Mouse (Mus musculus) heart, adult 2 months (tissue): ENCODE measurements at regions not wholly inside any gene's neighbourhood (a gene's known extent, or its start where the extent isn't known, plus 50 kb on each side); places are given as distances from the start of the nearest gene placed in this dataset.

Source experiments
- DNase-seq, 2 experiments: peaks; one replicate each; pipeline ENCODE4 v3.0.0; 2021
- H3K27ac ChIP-seq: fragments of 200-600 bp; 2 replicates; pipeline ENCODE4 v1.8.1; 2022
- H3K27me3 ChIP-seq: fragments of 200-500 bp; 2 replicates; pipeline ENCODE4 v1.6.1; 2012; ENCODE audit warnings: mild to moderate bottlenecking, low read length, inconsistent platforms, mixed read lengths; ENCODE audit not compliant: control insufficient read depth, insufficient read depth
- H3K36me3 ChIP-seq: fragments of 200-500 bp; 2 replicates; pipeline ENCODE4 v1.6.1; 2012; ENCODE audit warnings: low read length, inconsistent platforms; ENCODE audit not compliant: control insufficient read depth, insufficient read depth
- H3K4me1 ChIP-seq: fragments of 200-500 bp; 2 replicates; pipeline ENCODE4 v1.6.1; 2011; ENCODE audit warnings: low read length; ENCODE audit not compliant: control insufficient read depth, insufficient read depth
- H3K4me3 ChIP-seq: fragments of 200-600 bp; 2 replicates; pipeline ENCODE4 v1.8.1; 2022
- H3K79me2 ChIP-seq: fragments of 200-500 bp; replicated peaks from 2 replicates; pipeline ENCODE4 v1.6.1; 2012; ENCODE audit warnings: mild to moderate bottlenecking, inconsistent platforms, low read length, moderate library complexity, mixed read lengths; ENCODE audit not compliant: control insufficient read depth, insufficient read depth
- H3K9ac ChIP-seq: fragments of 200-500 bp; 2 replicates; pipeline ENCODE4 v1.6.1; 2012; ENCODE audit warnings: low read depth, mild to moderate bottlenecking, control low read depth, inconsistent platforms, low read length, mixed read lengths
- CTCF ChIP-seq: fragments of 200-600 bp; IDR thresholded peaks from 2 replicates; pipeline ENCODE4 v1.8.1; 2022; ENCODE audit warnings: antibody characterized with exemption, mild to moderate bottlenecking, moderate library complexity
- EP300 ChIP-seq: fragments of 200-500 bp; IDR thresholded peaks from 2 replicates; pipeline ENCODE4 v1.6.1; 2011; ENCODE audit warnings: low read depth, low read length, control low read depth; ENCODE audit not compliant: insufficient read depth
- POLR2A ChIP-seq: fragments of 200-500 bp; IDR thresholded peaks from 2 replicates; pipeline ENCODE4 v1.6.1; 2011; ENCODE audit warnings: mild to moderate bottlenecking, low read depth, low read length, control low read depth; ENCODE audit not compliant: insufficient read depth
- WGBS: fragments of 180-500 bp; shearing (Covaris S2); methylation state at CpG from one replicate; pipeline ENCODE4 v1.1.7; 2018; 5-methylcytosine and 5-hydroxymethylcytosine counted together
- intact Hi-C: fragments of 180-260 bp; cut with DNase I; formaldehyde crosslinking; loops from one replicate; pipeline ENCODE4 v1.15.1; 2025

DNA sequence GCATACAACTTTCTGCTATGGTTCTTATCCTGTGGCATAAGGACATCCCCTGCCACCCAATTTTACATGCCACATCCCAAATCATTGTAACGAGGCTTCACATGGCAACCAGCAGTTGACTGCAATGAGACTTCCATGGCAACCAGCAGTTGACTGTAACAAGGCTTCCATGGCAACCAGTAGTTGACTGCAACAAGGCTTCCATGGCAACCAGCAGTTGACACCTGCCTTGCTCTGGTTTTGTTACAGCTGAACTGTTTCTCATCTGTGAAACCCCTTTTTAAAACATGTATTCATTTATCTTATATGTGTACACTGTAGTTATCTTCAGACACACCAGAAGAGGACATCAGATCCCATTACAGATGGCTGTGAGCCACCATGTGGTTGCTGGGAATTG is 100.7 kb upstream of the Adgrf1 start:
- TF ChIP-seq CTCF (no peak), POLR2A (no peak), EP300 (no peak)
- Histone ChIP-seq H3K36me3 (no peaks in the 10 kb centered on the region), H3K4me1 (peaks cover 1% of the 10 kb centered on the region), H3K4me3 (no peak overlapping the region), H3K27me3 (no peaks in the 10 kb centered on the region), H3K27ac (no peak overlapping the region), H3K79me2 (no peaks in the 10 kb centered on the region), H3K9ac (no peak overlapping the region)
- intact Hi-C loops = no loop called here
- 77% methylated on average over 1 of the region's 1 CpGs for WGBS
- no peak for DNase-seq

DNA sequence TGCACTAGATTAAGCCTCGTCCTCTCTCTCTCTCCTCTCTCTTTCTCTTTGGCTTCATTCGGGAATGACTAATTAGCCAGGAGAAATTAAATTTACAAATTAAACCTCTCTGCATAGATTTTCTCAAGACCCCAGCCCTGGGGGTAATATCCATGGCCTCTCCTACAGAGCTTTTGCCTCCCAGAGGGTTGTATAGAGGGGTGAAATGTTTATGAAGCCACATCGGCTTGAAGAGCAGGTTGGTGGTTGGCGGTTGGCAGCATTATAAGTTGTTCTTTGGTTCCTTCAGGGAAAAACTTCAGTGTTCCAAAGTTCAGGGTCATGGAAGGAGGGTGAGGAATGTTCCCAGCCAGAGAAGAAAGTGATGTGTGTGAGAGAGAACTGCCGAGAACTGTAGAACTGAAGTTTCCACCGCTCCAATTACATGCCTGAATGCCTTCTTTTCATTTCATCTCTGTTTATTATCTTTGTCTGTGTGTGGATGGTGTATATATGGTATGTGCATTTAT is 97.4 kb upstream of the Adgrf1 start:
- H3K4me1 ChIP-seq = no peaks in the 10 kb centered on the region; the same call in 1 of the 2 replicates
- intact Hi-C loops = no loop called here
- no peak for DNase-seq
- TF ChIP-seq POLR2A (no peak), EP300 (no peak), CTCF (no peak)
- no peaks in the 10 kb centered on the region for H3K79me2 ChIP-seq
- no peaks in the 10 kb centered on the region for H3K36me3 ChIP-seq
- H3K27me3 ChIP-seq = no peaks in the 10 kb centered on the region
- no peak overlapping the region for H3K4me3 ChIP-seq
- 87% methylated on average over 6 of the region's 6 CpGs for WGBS
- no peak overlapping the region for H3K9ac ChIP-seq
- H3K27ac ChIP-seq = no peak overlapping the region

DNA sequence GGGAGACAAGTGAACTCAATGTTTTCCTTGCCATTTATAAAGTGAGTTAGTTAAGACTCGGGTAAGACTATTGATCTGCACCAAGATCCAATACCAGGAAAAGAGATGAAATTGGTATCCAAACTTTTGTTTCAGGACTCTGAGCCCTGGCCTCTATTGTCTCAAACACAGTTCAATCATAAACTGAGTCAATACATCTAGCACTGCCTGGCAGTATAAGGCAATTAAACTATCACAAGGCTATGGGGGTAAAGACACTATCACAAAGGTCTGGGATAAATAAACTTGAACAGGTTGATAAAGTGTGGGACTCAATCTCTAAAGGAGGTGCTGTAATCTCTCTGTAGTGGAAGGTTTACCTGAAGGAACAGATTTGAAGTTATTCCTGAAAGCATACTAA is 95.3 kb upstream of the Adgrf1 start:
- H3K27me3 ChIP-seq = no peaks in the 10 kb centered on the region
- no peak overlapping the region for H3K27ac ChIP-seq
- 85% methylated on average over 1 of the region's 1 CpGs for WGBS
- no peaks in the 10 kb centered on the region for H3K36me3 ChIP-seq
- no peak for TF ChIP-seq EP300
- no peak for TF ChIP-seq POLR2A
- TF ChIP-seq CTCF = no peak
- DNase-seq = no peak
- no peak overlapping the region for H3K4me3 ChIP-seq
- intact Hi-C loops = no loop called here
- no peaks in the 10 kb centered on the region; the same call in 1 of the 2 replicates for H3K4me1 ChIP-seq
- H3K79me2 ChIP-seq = no peaks in the 10 kb centered on the region
- no peak overlapping the region for H3K9ac ChIP-seq

DNA sequence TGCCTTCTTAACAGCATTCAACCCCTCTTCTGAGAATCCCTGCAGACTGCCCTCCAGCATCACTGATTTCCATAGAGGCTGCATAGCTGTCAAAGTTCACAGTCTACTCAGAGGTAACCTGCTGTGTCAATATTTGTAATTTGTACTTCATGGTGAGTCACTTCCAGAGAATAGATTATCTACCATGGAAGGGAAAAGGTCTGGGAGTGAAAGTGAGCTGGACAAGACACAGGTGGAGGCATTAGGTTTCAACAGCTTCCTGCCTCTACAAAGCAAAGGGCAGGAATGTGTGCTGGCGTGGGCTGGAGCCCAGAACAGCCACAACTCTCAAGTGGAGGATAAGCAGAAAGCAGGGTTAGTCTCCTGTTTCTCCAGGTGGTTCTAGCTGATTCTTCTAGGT is 92.9 kb upstream of the Adgrf1 start:
- intact Hi-C loops = no loop called here
- 46% methylated on average over 1 of the region's 1 CpGs for WGBS

DNA sequence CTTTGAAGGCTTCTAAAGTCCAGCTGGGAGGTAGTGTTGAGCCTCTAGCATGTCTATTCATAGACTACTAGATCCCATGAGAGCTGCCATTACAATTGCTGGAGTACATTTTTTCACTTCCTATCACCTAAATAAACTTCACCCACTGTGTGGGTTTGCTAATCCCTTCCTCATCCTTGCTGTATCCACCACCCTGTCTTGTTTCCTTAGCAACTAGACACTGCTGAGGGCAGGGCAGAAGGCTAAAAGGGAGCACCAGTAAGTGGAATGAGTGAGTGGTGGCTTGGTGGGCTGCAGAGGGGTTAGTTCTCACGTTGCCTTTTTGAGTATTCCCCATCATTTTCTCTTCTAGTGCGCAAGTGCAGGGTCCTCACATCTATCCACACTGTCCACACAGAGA is 80.1 kb upstream of the Adgrf1 start:
- Histone ChIP-seq H3K79me2 (no peaks in the 10 kb centered on the region), H3K4me1 (no peaks in the 10 kb centered on the region), H3K36me3 (no peaks in the 10 kb centered on the region), H3K4me3 (no peak overlapping the region), H3K27ac (no peak overlapping the region), H3K27me3 (no peaks in the 10 kb centered on the region), H3K9ac (no peak overlapping the region)
- TF ChIP-seq CTCF (no peak), POLR2A (no peak), EP300 (no peak)
- intact Hi-C loops = no loop called here
- no peak for DNase-seq
- WGBS = 65% methylated on average over 2 of the region's 2 CpGs

More for the DNA sequence above, 92.9 kb upstream of the Adgrf1 start:
- Histone ChIP-seq H3K36me3 (no peaks in the 10 kb centered on the region), H3K79me2 (no peaks in the 10 kb centered on the region), H3K27me3 (no peaks in the 10 kb centered on the region), H3K4me3 (no peak overlapping the region), H3K27ac (no peak overlapping the region), H3K4me1 (no peaks in the 10 kb centered on the region; the same call in 1 of the 2 replicates), H3K9ac (no peak overlapping the region)
- DNase-seq = no peak
- no peak for TF ChIP-seq EP300
- no peak for TF ChIP-seq CTCF
- TF ChIP-seq POLR2A = no peak

DNA sequence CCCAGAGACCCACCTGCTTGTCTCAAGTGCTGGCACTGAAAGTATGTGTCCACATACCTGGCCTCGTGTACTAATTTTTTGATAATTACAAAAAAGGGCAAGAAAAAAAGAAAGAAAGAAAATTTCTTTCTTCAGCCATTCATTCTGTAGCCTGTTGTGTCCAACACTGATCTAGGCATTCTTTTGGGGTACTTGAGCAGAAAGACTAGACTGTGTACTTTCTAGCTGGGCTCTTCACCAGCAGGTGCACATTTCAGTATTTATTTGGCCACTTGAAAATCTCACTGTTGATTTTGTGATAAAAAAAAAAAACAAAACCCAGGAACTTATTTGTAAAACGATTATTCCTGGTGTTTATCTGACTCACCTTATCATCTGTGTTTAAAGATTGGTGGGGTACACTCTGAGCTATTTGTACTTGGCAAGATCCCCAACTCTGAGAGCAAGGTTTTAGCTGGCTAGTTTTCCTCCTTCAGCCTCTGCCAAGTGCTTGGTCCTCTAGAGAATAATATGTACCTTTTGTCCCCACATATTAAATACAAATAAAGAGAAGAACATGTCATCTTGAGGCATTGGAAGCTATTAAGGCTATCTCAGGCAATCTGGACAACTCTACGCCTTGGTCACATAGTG is 79.2 kb upstream of the Adgrf1 start:
- Histone ChIP-seq H3K9ac (no peak overlapping the region), H3K4me1 (no peaks in the 10 kb centered on the region), H3K79me2 (no peaks in the 10 kb centered on the region), H3K4me3 (no peak overlapping the region), H3K36me3 (no peaks in the 10 kb centered on the region), H3K27ac (no peak overlapping the region), H3K27me3 (no peaks in the 10 kb centered on the region)
- WGBS = 62% methylated on average over 3 of the region's 3 CpGs
- intact Hi-C loops = no loop called here
- DNase-seq = no peak
- no peak for TF ChIP-seq POLR2A
- no peak for TF ChIP-seq EP300
